Mouse (Mus musculus): Measurements from ENCODE around the gene Sfxn2.
"Not testable (repeated sequence)": the region's sequence is repeated elsewhere in the genome, so short reads cannot be mapped to it uniquely, and the experiment has no call there.

The Sfxn2 gene

GRCm38 (mm10) chr19:46547565-46547964 lies 25.6 kb upstream of the Sfxn2 start:
- DNase-seq: no peak

- no peak for DNase-seq
Measured at GRCm38 (mm10) chr19:46548110-46548509, 25.1 kb upstream of the Sfxn2 start.

DNA sequence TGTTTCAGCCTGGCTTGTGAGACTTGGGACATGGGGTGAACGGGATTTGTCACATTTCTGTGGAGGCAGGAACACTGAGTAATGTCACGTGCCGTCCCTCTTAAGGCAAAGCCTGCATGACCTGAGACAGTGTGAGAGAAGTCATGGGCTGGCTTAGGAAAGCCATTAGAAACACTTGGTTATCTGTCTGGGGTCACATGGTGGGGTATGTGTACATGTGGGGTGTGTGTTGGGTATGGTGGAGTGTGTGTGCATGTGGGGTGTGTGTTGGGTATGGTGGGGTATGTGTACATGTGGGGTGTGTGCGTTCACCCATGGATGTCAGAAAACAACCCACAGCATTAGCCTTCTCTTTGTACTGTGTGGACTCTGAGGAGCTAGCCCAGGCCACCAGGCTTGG lies 22.8 kb upstream of the Sfxn2 start:
- no peak for DNase-seq

DNA sequence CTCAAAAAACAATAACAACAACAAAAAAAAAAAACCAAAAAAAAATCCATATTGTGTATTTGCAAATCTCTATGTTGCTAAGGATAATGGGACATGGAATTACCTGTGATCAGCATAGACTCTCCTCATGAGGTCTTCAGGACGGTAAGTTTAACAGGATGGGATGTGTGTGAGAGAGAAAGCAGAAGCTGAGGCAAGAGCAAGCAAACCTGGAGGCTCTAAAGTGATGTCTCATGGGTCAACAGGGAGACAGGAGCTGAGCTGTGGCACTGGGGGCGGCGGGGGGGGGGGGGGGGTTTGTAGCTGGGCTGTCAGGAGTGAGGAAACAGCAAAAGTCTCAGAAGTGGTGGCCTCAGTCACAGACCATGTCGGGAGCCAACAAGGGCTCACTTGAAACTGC lies 20.7 kb upstream of the Sfxn2 start:
- no peak for DNase-seq

- DNase-seq: peak; percentile 59 to 82
Measured at GRCm38 (mm10) chr19:46553541-46553955, 19.6 kb upstream of the Sfxn2 start.

- DNase-seq: no peak
Measured at GRCm38 (mm10) chr19:46558009-46558408, 15.2 kb upstream of the Sfxn2 start.

DNA sequence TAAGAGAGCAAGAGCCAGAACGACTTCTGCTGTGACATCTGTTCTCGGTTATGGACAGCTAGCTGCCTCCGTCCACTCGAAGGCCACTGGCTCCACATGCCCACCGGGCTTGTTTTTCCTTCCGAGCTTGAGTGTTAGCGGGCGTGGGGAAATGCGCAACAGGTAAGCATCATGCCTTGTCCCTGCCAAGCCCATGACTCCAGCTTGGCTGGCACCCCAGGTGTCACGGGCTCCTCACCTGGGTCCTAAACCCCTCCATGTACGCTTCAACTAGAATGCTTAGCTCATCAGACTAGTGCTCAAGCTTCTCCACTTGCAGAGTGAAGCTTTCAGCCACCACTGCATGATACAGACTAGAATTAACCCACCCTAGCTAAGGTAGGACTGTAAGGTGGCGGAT lies 14.5 kb upstream of the Sfxn2 start:
- DNase-seq: peak in 1 of 2 experiments; percentile 66

- peak; percentile 63 to 74 for DNase-seq
Measured at GRCm38 (mm10) chr19:46562132-46562531, 11.0 kb upstream of the Sfxn2 start.

- no peak for DNase-seq
Measured at GRCm38 (mm10) chr19:46562581-46563515, 10.3 kb upstream of the Sfxn2 start.

GRCm38 (mm10) chr19:46563603-46564002 lies 9.6 kb upstream of the Sfxn2 start:
- DNase-seq: no peak

- DNase-seq: no peak
Measured at GRCm38 (mm10) chr19:46564043-46564462, 9.1 kb upstream of the Sfxn2 start.

DNA sequence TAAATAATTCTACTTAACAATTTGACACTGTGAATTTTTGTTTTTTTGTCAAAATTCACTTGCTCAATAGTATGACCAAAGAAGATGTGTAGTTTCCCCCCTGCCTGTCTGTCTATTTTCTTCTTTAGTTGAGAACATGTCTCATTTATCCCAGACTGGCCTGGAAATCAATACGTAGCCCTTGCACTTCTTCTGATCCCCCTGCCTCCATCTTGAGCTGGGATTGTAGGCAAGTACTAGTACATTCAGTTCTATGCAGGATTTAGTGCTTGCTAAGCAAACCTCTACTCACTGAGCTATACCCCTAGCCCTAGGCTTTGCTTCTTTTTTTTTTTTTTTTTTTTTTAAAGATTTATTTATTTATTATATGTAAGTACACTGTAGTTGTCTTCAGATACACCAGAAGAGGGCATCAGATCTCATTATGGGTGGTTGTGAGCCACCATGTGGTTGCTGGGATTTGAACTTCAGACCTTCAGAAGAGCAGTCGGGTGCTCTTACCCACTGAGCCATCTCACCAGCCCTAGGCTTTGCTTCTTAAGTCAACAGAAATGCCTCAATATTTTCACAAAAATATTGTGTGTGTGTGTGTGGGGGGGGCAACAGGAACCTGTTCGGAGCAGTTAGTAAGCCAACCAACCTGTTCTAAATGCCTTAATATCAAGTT lies 1.8 kb upstream of the Sfxn2 start:
- not testable (repeated sequence) for DNase-seq

- DNase-seq: no peak
Measured at GRCm38 (mm10) chr19:46571878-46572244, 1.3 kb upstream of the Sfxn2 start.

DNA sequence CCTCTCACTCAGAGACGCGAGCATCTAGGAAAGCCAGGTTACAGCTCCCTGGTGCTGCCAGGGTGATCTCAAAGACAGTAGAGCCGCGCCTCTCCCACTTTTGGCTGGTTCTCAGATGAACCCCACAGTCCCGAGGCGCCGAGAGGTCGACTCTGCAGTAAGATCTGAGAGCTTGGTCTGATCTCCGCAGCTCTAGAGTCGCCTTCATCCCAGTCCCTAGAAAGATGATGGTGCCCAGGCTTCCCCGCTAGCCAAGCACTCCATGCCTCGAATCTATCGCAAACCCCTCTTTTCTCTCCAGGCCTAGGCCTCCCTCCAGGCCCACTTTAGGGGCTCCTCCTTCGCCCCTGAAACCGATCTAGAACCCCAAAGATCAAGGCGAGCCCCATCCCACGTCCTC lies 617 bp upstream of the Sfxn2 start:
- no peak for DNase-seq

DNA sequence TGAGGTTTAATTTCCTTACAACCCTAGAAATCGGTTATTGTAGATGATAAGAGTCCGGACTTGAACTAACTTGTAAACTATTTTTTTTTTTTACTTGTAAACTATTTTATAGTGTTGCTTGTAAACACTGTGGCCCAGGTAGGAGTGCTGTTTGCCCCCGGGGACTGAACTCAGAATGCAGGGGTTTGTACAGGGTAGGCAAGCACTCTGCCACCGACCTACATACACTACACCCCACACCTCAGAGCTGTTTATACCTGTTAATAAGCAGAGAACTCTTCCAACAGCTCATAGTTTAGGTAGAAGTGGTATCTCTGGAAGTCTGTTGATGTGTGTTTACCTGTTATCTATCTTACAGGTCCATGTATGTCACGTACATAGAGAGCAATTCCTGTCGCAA lies 825 bp downstream of the Sfxn2 start:
- DNase-seq: no peak

- DNase-seq: no peak
Measured at GRCm38 (mm10) chr19:46575196-46575595, 2.0 kb downstream of the Sfxn2 start.

DNA sequence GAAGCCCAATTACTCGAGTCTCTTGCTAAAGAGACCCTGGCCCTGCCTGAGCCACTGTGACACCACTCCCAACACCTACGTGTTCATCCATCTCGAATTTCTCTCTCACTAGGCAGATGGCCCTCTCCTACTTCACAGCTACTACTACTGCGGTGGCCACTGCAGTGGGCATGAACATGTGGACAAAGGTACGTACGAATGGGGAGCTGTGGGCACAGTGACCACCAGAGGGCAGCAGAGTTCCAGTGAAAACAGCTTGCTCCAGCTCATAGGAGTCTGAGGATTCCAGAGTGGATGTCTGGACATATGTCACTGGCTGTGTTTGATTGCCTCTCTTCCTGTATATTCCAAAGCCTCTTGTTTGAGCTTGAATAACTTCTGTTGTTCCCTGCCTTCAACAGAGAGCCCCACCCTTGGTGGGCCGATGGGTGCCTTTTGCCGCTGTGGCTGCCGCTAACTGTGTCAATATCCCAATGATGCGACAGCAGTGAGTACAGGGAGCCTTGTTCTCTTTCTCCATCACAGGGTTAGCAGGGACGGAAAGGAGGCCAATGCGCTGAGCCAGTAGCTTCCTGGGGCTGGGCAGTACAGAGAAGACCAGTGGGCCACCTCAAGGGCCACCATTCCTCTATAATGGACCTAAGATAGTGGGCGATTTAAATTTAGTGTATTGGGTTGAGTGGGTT lies 14.8 kb downstream of the Sfxn2 start:
- DNase-seq: peak; percentile 78 to 90

DNA sequence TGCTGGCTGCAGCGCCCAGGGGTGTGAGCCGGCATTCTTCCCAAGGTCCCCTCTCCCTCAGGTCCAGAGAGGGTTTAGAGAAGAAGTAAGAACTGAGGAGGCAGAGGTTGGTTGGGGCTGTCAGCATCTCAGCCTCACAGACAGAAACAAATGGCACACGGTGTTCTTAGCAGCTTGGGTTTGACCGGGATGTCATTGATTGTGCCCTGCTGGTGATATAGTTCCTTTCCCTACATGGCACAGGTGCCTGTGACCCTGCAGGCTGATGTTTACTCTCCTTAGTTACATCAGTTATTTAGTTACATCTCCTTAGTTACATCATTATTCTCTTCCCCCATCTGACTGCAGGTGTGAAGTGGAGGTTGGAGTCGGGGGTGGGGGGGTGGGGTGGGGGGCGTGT lies 18.4 kb downstream of the Sfxn2 start:
- DNase-seq: no peak

DNA sequence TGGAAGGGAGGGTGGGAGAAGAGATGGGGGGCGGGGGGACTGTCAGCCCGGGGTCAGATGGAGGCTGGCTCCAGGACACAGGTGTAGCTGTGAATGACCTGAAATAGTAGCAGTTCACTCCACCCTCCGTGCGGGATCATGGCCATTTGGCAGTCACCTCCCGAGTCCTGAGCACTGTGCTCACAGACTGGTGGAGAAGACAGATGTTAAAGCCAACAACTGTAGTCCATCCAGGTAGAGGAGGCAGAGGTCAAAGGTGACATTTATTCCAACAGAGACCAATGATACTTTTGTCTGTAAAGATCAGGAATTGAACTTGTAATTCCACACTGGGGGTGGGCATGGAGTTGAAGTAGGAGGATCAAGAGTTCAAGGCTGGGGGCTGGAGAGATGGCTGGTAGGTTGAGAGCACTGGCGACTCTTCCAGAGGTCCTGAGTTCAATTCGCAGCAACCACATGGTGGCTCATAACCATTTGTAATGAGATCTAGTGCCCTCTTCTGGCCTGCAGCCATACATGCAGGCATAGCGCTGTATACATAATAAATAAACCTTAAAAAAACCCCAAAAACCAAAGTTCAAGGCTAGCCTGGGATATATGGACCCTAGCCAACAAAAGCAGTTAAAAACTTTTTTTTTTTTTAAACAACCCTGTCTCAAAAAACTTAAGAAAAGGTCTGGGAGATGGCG lies 19.7 kb downstream of the Sfxn2 start:
- DNase-seq: no peak

GRCm38 (mm10) chr19:46598187-46598586 lies 25.0 kb downstream of the Sfxn2 start:
- DNase-seq: no peak

GRCm38 (mm10) chr19:46598720-46599252 lies 25.6 kb downstream of the Sfxn2 start, which contains the start of gene Wbp1l:
Gene Wbp1l, plus strand, starts transcription at chr19:46599084.
- DNase-seq: peak; percentile 96 to 99

Data from lung, postnatal 4 days (tissue).